Mouse (Mus musculus) R1 (cell line): ENCODE measurements around the gene Lasp1.

Source experiments
- DNase-seq: peaks from one replicate; pipeline ENCODE4 v3.0.0-alpha.2; 2018; ENCODE audit warnings: low read depth, low spot score

The Lasp1 gene

DNA sequence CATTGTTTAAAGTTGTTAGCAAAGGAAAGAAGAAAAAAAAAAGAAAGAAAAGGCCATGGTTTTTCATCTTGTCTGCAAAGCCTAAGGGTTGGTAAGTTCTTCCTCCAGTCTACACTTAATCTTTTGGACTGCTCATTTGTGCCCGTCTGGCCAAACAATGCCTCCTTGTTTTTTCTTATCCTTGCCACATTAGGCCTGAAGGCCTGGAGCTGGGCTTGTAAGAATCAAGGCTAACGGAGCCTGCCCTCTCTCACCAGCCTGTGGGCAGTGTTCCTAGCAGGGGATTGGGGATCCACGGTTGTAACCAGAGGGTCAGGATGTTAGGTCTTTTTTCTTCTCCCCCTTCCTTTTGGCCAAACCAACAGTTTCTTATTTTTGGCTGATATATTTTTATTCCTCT is 12.2 kb downstream of the Lasp1 start:
- DNase-seq: no peak

DNA sequence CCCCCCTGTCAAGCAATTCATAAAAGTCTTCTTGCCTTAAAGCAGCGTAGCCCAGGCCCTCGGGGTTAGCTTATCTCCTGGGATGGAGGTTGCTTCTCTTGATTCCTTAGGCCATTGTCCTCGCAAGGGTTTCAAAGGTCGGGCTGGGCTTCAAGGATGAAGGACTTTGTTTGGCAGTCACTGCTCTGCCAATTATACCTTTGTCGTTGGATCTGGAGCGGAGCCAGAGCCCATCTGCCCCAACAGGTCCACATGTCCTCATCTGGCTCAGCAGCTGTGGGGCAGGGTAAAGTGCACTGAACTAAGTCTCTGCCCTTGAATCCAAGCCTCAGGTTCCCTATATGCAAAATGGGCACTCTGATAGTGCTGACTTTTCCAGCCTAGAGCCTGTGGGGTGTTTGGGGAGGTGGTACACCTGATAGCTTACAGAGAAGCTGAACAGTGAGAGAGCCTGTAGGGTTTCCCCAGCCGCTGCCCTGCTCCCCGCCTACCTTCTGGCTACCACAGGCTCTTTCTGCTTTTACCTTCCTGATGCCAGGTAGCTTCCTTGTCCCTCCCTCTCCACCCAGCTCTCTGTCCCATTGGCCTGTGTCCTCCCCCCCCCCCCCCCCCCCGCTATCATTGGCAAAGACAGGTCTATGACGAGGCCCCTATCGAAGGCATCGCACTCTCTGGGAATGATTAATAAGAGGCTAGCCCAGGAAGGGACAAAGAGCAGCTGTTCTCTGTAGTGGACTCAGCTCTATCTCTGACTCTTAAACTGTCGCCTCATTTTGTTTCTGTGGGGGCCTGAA is 13.0 kb downstream of the Lasp1 start:
- DNase-seq: no peak

DNA sequence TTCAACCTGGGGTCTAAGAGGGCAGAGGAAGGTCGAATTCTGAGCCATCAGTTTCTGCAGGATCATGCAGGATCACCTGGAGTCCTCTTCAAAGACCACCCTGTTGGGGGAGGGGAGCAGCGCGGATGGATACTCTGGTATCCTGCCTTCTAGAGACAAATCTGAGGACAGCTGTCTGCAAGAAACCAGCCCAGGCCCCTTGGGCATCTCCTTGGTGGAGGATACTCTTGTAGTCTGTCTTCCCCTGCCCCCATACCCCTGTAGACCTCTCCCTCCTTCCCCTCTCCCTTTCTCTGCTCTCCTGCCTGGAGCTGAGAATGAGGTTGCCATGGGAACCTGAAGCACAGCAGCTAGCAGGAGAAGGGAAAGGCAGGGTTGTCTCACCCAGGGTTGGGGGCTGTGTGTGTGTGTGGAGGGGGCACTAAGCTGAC is 13.7 kb downstream of the Lasp1 start:
- peak; percentile 81 for DNase-seq

DNA sequence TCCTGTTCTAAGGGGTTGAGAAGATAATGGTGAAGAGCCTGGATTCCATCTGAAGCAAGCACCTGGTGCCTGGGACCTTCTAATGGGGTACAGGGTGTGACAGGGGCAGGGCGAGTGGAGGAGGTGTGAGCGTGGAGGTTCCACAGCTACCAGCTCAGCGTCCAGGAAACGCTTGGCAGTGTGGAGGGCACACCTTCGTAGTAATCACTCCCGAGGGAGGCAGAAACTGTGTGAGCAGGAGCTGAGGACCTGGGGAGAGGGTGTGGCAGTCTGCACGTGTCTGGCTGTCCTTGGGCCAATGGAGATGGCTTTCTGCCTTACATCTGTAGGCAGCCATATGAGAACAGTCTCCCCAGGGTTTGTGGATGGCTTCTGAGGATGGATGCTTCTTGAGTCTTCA is 14.3 kb downstream of the Lasp1 start:
- peak; percentile 79 for DNase-seq

DNA sequence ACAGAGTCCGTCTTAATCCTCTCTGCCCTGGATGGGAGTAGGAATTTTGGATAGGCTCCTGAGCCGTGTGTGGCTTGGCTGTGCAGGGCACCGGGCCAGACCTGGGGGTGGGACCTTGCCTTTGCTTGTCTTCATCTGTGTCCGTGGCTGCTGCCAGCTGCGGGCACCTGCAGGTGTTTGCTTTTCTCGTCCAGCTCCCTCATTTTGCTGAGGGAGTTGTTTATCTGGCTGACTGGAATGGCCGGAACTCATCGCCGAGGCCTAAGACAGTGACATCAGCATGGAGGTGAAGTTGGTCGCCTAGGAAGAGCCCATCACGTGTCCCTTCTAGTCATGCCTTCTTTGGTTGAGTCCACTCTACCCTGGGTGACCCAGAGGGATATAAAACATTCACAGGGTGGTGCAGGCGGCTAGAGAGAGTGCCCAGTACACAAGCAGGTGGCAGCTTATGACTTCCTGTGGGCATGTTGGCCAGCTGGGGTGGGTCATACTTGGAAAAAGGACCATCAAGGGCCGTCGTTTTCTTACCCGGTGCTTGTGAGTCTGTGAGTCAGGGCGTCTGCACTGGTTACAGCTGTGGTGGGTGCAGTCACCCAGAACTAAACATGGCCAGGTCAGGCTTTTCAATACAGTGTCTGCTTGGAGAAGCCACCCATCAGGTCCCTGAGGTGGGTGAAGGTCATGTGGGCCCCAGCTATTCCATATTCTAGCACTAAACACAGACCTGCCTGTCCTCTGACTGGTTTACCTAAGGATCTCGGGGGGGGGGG is 15.1 kb downstream of the Lasp1 start:
- DNase-seq: no peak

DNA sequence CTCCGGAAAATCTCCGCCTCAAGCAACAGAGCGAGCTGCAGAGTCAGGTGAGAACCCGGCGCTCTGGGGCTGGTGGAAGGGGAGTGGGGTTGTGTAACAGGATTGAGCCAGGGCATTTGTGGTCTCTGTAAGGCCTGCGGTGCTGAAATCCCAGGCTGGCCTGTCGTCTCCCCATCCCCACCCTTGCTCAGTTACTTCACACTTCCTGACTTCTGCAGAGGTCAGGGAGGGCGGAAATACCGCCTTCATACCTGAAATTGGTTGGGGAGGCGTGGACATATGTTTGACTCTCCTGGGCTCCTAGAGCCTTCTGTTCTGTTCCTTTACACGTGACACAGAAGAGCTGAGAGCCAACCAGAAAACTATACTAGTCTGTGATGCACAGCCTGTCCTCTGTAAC is 16.9 kb downstream of the Lasp1 start:
- peak; percentile 82 for DNase-seq

DNA sequence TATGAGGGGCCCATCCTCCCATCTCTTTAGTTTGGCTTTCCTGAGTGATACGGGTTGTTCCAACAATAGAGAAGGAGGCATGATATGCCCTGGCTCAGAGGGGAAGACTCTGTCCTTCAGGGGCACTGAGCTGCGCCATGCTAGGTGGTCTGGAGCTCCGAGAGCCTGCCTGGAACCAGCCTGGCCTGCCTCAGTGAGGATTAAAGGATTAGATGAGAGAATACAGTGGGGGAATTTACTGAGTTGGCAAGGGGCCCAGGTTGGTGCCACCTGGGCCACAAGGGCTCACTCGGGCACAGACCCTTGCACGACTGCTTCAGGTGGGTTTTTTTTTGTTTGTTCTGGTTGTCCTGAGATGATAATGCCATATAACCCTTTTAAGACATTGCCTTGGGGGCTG is 17.4 kb downstream of the Lasp1 start:
- DNase-seq: no peak

DNA sequence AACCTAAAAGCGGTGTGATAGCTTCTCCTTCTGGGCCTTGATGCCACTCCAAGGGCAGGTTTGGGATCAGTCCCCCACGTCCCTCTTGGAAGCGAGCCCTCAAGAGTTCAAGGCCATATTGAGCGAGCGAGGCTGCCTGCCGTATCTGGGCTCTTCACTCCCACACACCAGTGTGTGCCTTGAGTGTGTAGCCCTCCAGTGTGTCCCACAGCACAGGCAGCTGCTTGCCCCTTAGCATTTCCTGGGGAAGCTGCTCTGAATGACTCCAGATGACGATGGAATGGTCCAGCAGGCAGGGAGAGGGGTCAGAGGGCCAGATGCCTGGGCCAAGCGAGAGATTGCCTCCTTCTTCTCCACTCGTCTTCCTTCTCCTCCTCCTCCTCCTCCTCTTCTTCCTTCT is 18.1 kb downstream of the Lasp1 start:
- peak; percentile 47 for DNase-seq

DNA sequence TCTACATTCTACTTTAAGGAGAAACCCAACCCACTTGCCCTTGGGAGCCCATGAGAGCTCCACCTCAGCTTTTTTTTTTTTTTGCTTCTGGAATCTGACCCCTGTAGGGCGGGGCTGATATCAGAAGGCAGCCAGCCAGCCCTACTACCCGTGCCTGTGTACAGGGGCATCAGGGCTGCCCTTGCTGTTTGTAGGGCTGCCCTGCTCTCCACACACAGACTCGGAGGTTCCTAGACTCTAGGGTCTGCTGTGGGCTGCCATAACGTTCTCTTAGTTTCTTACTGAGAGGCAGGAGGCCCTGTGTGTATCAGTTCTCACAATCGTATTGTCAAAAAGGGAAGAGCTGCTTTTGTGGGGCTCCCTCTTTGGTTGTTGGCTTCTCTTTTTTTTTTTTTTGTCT is 18.6 kb downstream of the Lasp1 start:
- DNase-seq: peak; percentile 77

DNA sequence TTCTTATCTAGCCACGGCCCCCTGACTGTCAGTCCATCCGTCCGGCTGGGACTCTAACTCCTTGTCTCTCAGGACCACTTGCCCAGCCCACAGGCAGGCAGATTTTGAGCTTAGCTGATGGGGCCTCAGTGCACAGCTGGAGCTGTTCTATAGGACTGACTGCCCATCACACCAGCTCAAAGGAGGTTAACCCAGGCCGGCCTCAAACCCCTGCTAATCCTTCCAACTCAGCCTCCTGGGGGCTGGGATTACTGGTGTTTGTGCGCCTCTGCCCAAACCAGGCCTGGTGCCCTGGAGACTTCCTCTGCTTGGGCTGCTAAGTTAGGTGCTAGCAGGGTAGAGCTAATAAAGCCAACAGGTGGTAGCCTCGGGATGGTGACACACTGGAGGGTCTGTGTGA is 19.2 kb downstream of the Lasp1 start:
- peak; percentile 19 for DNase-seq

DNA sequence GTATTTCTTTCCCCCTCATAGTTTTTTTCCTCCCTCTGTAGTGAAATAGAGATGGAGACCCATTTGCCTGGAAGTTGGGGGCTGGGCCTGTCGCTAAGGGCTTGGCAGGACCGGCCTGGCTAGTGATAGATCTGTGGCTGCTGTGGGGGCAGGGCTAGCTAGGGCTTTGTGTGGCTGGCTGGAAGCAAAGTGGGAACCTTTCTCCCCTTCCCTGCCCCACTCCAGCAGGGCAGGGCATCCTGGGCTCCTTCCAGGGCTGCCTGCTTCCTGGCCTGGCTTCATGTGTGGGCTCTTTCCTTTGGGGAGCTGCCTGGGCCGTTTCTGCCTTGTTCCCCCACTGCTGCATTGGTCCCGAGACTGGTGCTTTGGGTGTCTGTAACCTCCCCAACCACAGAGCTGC is 19.8 kb downstream of the Lasp1 start:
- DNase-seq: peak; percentile 50

DNA sequence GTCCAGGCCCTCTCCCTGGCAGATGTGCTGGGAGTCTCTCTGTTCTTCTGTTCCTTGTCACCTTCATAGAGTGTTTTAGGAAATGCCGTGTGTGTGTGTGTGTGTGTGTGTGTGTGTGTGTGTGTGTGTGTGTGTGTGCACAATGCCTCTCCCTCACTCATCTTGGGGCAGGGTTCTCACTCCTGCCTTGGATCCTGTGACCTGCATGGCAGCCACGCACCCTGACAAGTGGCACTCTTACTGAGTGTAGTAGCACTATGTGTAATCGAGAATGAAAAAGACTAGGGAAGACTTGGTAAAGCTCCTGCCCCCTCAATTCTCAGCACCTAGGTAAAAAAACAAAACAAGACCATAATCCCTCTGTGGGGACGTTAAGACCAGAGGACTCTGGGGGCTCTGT is 20.3 kb downstream of the Lasp1 start:
- DNase-seq: no peak

DNA sequence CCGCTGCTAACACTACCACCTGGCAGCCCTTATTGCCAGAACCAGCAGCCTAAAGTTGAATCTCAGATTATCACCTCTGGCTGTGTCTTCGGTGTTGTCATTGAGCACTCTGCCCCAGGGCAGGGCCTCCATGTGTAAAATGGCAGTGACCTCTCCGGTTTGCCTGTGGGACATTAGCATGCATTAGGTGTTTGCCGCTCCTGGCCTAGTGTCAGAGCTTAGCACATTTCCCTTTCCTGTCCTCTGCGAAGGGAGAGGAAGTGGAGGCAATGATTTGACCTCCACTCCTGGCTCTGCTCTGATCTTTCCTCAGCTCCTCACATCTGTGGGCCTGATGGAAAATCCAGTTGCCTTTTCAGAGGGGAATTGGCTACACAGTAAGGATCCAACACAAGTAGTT is 21.1 kb downstream of the Lasp1 start:
- no peak for DNase-seq

DNA sequence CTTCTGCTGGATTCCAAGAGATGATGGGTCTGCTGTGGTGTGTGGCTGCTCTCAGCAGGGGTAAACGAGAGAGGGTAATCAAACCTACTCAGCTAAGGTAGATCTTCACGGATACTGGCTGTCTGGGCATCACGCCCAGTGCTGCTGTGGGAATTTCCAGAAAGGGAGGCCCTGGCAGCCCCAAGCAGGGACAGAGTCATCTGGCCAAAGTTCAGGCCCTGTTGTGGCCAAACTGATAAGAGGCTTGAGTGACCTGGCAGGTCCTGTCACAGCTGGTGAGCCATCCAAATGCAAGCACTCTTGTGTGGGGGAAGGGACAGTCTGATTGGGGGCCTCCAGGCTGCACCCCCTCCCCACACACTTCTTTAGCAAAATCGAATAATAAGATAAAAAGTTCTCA is 22.0 kb downstream of the Lasp1 start:
- DNase-seq: no peak

DNA sequence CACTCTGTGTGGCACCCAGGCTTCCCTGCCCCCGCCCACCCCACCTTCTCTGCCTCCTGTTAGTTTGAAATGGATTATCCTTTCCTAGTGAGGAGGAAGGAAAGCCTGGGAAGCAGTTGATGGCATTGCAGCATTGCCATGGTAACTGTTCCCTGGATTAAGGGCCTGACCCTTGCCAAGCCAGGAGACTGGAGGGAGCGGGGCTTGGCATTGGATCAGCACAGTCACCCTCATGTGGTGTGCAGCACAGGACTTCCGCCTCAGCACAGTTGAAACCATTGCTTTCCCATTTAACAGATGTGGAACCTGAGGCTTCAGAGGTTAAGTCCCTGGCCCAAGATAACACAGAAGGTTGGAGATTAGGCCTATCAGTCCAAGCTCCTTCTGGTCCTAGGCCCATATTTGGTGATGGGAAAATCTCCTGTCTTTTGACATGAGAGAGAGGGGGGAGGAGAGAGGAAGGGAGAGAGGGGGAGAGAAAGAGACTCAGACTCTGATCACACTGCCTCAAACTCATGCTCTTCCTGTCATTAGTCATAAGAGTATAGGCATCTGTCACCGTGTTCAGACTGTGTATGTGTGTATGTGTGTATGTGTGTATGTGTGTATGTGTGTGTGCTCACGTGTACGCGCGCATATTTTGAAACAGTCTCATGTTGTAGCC is 22.7 kb downstream of the Lasp1 start:
- peak; percentile 27 for DNase-seq

DNA sequence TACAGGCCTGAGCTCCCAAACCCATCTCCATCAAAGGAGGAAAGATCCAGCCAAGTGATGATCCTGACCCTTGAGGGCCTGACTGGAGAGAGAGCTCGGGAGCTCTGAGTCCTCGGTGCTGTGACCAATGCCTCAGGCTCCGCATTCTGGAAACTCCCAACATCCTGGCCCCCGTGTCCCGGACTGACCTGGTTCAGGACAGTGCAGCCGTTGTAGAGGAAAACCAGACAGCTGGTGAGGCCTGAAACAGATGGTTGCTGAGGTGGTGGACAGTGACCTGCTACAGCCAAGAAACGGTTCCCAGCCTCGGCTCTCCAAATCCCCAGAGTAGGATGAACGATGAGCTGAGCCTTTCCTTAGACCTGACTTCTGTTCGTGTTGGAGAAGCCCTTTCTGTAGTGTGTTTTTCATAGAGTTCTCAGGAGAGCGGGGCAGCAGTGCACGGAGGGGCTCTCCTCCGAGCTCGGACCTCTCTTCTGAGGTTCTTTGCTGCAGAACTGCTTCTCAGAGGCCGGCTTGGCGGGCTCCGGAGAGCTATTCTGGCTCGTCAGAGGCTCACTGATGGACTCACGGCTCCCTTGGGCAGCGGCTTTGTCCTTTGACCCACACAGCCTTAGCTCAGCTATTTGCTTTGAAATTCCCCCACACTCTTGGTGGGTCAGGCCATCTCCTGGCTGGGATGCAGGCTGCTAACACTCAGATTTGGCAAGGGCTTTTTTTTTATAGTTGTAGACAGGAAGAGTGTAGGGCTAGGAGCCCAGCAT is 24.2 kb downstream of the Lasp1 start:
- DNase-seq: no peak

DNA sequence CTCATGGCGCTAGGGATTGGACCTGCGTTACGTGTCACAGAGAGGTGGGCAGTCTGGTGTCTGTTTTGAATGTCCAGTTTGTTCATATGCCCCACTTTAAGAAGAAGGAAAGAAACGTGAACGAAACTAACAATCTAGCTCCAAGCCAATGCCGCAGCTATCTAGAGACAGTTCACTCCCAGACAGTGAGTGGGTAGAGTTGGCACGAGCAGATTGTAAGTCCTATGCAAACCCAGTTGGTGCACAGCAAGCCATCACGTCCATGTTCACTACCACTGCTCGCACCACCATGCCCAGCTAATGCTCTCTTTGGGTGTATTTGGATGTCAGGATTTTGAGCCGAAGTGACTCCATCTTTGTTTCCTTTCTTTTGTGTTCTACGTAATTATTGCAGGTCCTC is 25.4 kb downstream of the Lasp1 start:
- no peak for DNase-seq

DNA sequence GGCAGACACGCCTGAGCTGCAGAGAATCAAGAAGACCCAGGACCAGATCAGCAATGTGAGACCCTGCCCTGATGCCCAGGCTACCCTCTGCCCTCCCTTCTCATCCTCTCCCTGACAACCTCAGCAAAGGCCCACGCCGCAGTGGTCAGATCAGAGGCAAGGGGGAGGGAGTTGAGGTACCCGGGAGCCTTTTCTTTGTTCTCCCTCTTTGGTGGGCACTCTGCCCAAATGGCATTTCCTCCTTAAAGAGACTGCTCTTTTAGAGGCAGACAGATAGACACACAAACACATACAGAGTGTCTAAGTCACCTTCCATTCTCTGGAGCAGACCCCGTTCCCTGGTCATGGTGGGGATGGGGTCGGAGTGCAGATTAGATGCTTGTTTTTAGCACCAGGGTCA is 26.1 kb downstream of the Lasp1 start:
- no peak for DNase-seq

DNA sequence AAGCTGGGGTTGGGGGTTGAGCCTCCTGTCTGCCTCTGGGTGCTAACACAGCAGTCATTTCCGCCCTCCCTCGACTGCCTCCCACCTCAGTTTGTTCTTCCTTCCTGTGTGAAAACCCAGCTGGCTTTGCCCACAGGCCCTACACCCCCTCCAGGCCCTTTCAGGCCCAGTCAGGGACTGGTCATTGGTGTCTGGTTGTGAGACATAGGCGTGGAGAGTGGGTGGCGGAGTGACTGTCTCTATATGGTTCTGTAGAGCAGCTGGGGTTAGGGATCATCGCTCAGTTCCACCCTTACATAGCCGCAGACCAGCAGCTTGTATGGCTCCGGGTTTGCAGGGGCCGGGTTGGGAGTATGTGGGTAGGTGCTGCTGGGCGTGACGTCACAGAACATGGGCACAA is 26.5 kb downstream of the Lasp1 start:
- DNase-seq: no peak

DNA sequence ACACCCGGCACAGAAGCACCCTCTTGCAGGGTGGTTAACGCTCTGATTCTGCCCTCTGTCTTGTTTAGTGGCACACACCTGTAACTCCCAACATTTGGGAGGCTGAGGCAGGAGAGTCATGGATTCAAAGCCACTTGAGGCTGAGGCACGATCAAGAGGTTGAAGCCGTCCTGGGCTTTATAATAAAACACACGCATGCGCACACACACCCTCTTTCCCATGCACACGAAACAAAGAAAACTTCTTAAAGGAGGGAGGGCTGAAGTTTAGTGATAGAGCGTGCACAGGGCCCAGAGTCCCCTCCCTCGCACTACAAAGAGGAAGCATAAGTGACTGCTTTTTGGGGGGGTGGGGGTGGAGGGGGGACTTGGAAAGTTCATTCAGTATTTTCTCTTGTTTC is 27.2 kb downstream of the Lasp1 start:
- peak; percentile 63 for DNase-seq

DNA sequence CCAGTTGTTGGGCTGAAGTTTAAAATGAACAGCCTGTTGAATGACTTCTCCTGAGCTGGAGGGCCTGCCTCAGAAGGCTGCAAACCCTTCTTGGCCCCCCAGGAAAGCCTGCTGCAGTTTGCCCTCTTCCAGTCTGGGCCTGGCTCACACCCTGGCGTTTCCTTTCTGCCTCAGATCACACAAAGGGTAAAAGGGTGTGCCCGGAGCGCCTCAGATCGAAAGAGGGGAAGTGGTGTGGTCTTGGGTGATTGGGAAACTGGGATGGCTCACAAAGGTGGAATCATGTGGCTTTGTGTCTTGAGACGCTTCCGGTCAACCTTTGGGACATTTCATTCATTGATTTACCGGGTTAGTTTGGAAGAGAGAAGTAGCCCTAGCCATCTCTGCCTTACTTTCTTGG is 27.6 kb downstream of the Lasp1 start:
- DNase-seq: peak; percentile 58

DNA sequence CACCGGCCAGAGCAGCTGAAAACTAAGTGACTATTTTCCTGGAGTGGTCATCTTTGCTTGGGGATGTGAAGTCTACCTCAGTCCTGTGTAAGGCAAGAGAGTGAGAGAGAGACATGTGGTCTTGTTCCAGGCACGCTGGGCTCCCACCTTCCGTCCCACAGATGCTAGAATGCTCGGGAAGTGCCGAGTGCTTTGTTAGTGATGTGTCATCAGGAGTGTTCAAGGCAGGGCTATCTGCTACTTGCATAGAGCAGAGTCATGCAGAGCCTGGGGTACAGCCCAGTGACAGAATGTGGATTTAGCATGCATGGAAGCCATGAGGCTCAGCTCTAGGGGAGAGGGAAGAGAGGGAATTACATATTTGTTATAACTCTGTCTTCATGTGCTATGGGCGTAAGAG is 28.9 kb downstream of the Lasp1 start:
- peak; percentile 54 for DNase-seq
